Mouse (Mus musculus): ENCODE measurements at regions not wholly inside any gene's neighbourhood (a gene's known extent, or its start where the extent isn't known, plus 50 kb on each side); places are given as distances from the start of the nearest gene placed in this dataset.

DNA sequence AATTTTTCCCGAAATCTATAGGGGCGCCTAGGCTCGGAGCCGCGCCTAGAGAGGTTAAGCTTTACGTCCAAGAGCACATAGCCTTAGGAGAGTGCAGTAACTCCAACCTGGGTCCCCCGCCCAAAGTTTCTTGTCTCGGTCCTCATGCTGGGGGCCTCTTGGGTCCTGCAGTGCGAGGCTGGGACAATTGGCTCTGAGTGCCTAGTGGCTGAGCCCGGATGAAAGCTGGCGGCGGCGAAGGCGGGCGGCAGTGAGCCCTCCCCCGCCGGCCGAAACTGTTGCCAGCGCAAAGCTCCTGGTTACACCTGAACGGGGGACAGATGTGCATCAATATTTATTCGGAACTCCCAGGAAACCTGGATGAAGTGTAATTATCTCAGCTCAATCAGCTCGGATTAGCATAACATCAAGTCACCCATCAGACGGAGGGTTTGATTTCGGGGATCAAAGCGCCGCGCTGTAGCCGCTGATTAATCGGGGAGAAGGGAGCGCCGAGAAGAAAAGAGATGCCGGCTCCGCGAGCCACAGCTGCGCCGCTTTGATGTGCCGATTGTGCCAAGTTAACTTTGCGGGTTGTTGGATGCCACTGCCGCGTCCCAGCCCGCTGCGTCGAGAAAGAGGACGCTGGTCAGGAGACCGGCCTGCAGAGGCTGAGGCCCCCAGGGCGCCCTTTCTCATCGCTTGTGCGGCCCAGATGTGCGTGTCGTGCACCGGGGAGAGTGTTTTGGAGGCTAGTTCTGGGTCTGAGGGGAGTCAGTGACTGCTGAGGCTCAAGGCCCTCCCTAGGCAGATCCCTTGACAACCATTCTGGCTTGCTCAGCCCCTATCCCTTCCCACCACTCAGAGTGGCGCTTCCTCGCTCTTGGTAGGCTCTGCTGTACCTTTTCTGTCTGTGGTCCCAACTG, 123.7 kb upstream of the 4931429L15Rik start:
- peak; percentile 64; the same call in 1 of the 2 replicates for ATAC-seq (ENCODE audit: low read depth)
- WGBS = under 1% methylated on average over 44 of the region's 53 CpGs
- Histone ChIP-seq H3K36me3 (ENCODE audit: control insufficient read depth, insufficient read depth, low read length) (no peaks in the 10 kb centered on the region), H3K9ac (ENCODE audit: low read depth, low read length) (peak overlapping the region; percentile 45; the same call in 1 of the 2 replicates), H3K4me1 (ENCODE audit: control insufficient read depth, insufficient read depth, low read length) (peaks cover 8% of the 10 kb centered on the region), H3K9me3 (ENCODE audit: control insufficient read depth, low read length) (no peaks in the 10 kb centered on the region), H3K27me3 (replicated peaks; ENCODE audit: control insufficient read depth, insufficient read depth, low read length) (peaks cover 38% of the 10 kb centered on the region), H3K4me2 (ENCODE audit: low read depth, low read length) (peak overlapping the region; percentile 66), H3K4me3 (ENCODE audit: low read depth, low read length) (peak overlapping the region; percentile 37), H3K27ac (replicated peaks; ENCODE audit: low read depth, low read length) (no peak overlapping the region)
- DNase-seq (ENCODE audit: low spot score) = peak; percentile 67

GRCm38 (mm10) chr9:46442739-46443181, 123.0 kb upstream of the 4931429L15Rik start:
- WGBS = 1% methylated on average over 18 of the region's 19 CpGs
- H3K27me3 ChIP-seq (replicated peaks; ENCODE audit: control insufficient read depth, insufficient read depth, low read length) = peaks cover 38% of the 10 kb centered on the region
- no peaks in the 10 kb centered on the region for H3K9me3 ChIP-seq (ENCODE audit: control insufficient read depth, low read length)

DNA sequence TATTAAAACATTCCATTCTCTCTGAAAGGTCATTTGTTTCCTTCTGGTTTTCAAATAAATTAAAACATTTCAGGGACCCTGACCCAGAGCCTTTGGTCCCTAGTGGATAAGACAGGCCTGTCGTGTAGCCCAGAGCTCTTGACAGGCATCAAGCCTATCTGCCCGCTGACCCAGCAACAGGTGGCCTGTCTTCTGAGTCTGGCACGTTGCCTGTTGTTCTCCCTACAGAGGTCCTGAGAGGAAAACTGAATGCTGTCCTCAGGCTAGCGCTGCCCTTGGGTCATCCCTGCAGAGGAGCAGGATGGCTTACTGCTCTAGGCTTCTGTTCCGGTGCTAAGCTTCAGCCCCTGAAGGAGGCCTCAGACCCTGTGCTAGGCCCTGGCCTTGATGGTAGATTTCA, 120.4 kb upstream of the 4931429L15Rik start:
- Histone ChIP-seq H3K9me3 (ENCODE audit: control insufficient read depth, low read length) (peaks cover 7% of the 10 kb centered on the region), H3K27me3 (replicated peaks; ENCODE audit: control insufficient read depth, insufficient read depth, low read length) (peaks cover 38% of the 10 kb centered on the region), H3K27ac (replicated peaks; ENCODE audit: low read depth, low read length) (no peak overlapping the region), H3K4me3 (ENCODE audit: low read depth, low read length) (no peak overlapping the region), H3K36me3 (ENCODE audit: control insufficient read depth, insufficient read depth, low read length) (no peaks in the 10 kb centered on the region), H3K9ac (ENCODE audit: low read depth, low read length) (no peak overlapping the region), H3K4me2 (ENCODE audit: low read depth, low read length) (no peak overlapping the region), H3K4me1 (ENCODE audit: control insufficient read depth, insufficient read depth, low read length) (peaks cover 8% of the 10 kb centered on the region)
- DNase-seq (ENCODE audit: low spot score) = no peak
- 58% methylated on average over 5 of the region's 5 CpGs for WGBS
- ATAC-seq (ENCODE audit: low read depth) = no peak

More at GRCm38 (mm10) chr9:46442739-46443181, 123.0 kb upstream of the 4931429L15Rik start:
- peak overlapping the region; percentile 45; the same call in 1 of the 2 replicates for H3K9ac ChIP-seq (ENCODE audit: low read depth, low read length)
- H3K4me1 ChIP-seq (ENCODE audit: control insufficient read depth, insufficient read depth, low read length) = peaks cover 8% of the 10 kb centered on the region
- DNase-seq (ENCODE audit: low spot score) = peak; percentile 51
- peak overlapping the region; percentile 66 for H3K4me2 ChIP-seq (ENCODE audit: low read depth, low read length)
- 0 out of 2 replicates have a peak, but pooled peaks have one; percentile 42 for ATAC-seq (ENCODE audit: low read depth)
- H3K4me3 ChIP-seq (ENCODE audit: low read depth, low read length) = peak overlapping the region; percentile 37
- no peak overlapping the region for H3K27ac ChIP-seq (replicated peaks; ENCODE audit: low read depth, low read length)
- no peaks in the 10 kb centered on the region for H3K36me3 ChIP-seq (ENCODE audit: control insufficient read depth, insufficient read depth, low read length)

DNA sequence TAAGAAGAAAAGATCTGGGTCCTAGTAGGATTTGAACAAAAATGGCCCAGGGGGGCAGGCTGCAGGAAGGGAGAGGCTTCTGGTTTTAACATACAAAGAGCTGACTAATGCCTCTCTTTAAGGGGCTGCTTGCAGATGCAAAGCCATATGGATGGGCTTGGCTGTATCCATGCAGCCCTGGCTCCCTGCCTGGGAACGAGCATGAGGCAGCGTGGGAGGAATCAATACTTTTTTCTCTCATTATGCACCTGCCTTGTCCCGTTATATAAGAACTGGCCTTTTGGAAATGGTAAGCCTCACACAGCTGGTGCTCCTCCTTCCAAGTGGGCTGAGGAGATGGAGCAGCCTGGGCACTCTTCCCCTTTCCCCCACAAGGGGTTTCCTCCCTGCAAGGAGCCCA, 114.9 kb upstream of the 4931429L15Rik start:
- H3K36me3 ChIP-seq (ENCODE audit: control insufficient read depth, insufficient read depth, low read length) = no peaks in the 10 kb centered on the region
- H3K4me1 ChIP-seq (ENCODE audit: control insufficient read depth, insufficient read depth, low read length) = no peaks in the 10 kb centered on the region
- no peak overlapping the region for H3K4me3 ChIP-seq (ENCODE audit: low read depth, low read length)
- 81% methylated on average over 3 of the region's 3 CpGs for WGBS
- no peak for ATAC-seq (ENCODE audit: low read depth)
- H3K9ac ChIP-seq (ENCODE audit: low read depth, low read length) = no peak overlapping the region
- no peak for DNase-seq (ENCODE audit: low spot score)
- H3K27me3 ChIP-seq (replicated peaks; ENCODE audit: control insufficient read depth, insufficient read depth, low read length) = no peaks in the 10 kb centered on the region
- no peak overlapping the region for H3K27ac ChIP-seq (replicated peaks; ENCODE audit: low read depth, low read length)
- peaks cover 10% of the 10 kb centered on the region for H3K9me3 ChIP-seq (ENCODE audit: control insufficient read depth, low read length)
- H3K4me2 ChIP-seq (ENCODE audit: low read depth, low read length) = no peak overlapping the region

DNA sequence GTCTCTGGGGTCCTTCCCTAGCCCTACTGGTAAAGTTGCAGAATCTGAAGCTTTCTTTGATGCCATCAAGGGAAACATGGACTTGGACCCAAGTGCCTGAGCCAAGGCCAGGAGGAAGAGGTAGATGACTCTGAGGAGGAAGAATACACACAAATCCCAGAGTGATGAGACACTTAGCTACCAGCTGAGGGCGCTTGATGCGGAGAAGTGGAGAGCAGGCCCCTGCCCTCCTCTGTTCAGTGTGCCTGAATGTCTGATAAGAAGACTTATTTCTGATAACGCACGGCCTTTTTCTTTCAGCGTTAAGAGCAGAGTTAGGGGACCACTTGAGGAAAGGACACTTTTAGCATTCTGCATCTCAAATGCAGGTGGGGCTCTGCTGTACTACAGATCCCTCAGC, 113.9 kb upstream of the 4931429L15Rik start:
- Histone ChIP-seq H3K4me1 (ENCODE audit: control insufficient read depth, insufficient read depth, low read length) (no peaks in the 10 kb centered on the region), H3K9ac (ENCODE audit: low read depth, low read length) (no peak overlapping the region), H3K4me2 (ENCODE audit: low read depth, low read length) (no peak overlapping the region), H3K4me3 (ENCODE audit: low read depth, low read length) (no peak overlapping the region), H3K36me3 (ENCODE audit: control insufficient read depth, insufficient read depth, low read length) (no peaks in the 10 kb centered on the region), H3K27ac (replicated peaks; ENCODE audit: low read depth, low read length) (no peak overlapping the region), H3K27me3 (replicated peaks; ENCODE audit: control insufficient read depth, insufficient read depth, low read length) (no peaks in the 10 kb centered on the region), H3K9me3 (ENCODE audit: control insufficient read depth, low read length) (peaks cover 10% of the 10 kb centered on the region)
- 76% methylated on average over 5 of the region's 5 CpGs for WGBS
- ATAC-seq (ENCODE audit: low read depth) (no peak), DNase-seq (ENCODE audit: low spot score) (no peak)

DNA sequence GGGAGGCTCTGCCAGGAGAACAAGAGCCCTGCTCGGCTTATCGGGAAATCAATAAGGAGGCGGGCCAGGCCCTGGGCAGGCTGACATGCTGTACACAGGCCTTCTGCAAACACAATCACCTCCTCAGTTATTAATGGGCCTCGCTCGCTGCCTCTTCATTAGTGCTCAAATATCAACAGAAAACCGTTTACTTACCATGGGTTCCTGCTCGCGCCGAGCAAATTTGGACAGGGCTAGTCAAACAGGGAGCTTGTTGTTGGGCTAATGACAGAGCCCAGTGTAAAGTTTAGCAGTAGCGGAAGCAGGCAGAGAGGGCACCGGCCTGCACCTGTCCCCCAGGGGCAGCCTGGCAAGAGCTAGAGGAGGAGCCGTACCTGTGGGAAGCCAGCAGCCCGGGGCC, 111.3 kb upstream of the 4931429L15Rik start:
- no peak overlapping the region for H3K4me2 ChIP-seq (ENCODE audit: low read depth, low read length)
- H3K27me3 ChIP-seq (replicated peaks; ENCODE audit: control insufficient read depth, insufficient read depth, low read length) = no peaks in the 10 kb centered on the region
- no peak overlapping the region for H3K4me3 ChIP-seq (ENCODE audit: low read depth, low read length)
- 71% methylated on average over 13 of the region's 13 CpGs for WGBS
- no peaks in the 10 kb centered on the region for H3K4me1 ChIP-seq (ENCODE audit: control insufficient read depth, insufficient read depth, low read length)
- peaks cover 10% of the 10 kb centered on the region for H3K9me3 ChIP-seq (ENCODE audit: control insufficient read depth, low read length)
- H3K27ac ChIP-seq (replicated peaks; ENCODE audit: low read depth, low read length) = no peak overlapping the region
- DNase-seq (ENCODE audit: low spot score) (no peak), ATAC-seq (ENCODE audit: low read depth) (no peak)
- no peak overlapping the region for H3K9ac ChIP-seq (ENCODE audit: low read depth, low read length)
- no peaks in the 10 kb centered on the region for H3K36me3 ChIP-seq (ENCODE audit: control insufficient read depth, insufficient read depth, low read length)

- WGBS = 73% methylated on average over 12 of the region's 12 CpGs
- Histone ChIP-seq H3K4me2 (ENCODE audit: low read depth, low read length) (no peak overlapping the region), H3K4me1 (ENCODE audit: control insufficient read depth, insufficient read depth, low read length) (no peaks in the 10 kb centered on the region), H3K27me3 (replicated peaks; ENCODE audit: control insufficient read depth, insufficient read depth, low read length) (no peaks in the 10 kb centered on the region), H3K27ac (replicated peaks; ENCODE audit: low read depth, low read length) (no peak overlapping the region), H3K4me3 (ENCODE audit: low read depth, low read length) (no peak overlapping the region), H3K9ac (ENCODE audit: low read depth, low read length) (no peak overlapping the region), H3K36me3 (ENCODE audit: control insufficient read depth, insufficient read depth, low read length) (no peaks in the 10 kb centered on the region), H3K9me3 (ENCODE audit: control insufficient read depth, low read length) (no peaks in the 10 kb centered on the region)
- ATAC-seq (ENCODE audit: low read depth) = no peak
- no peak for DNase-seq (ENCODE audit: low spot score)
Measured at GRCm38 (mm10) chr9:46423184-46423967, 103.6 kb upstream of the 4931429L15Rik start.

- H3K9me3 ChIP-seq (ENCODE audit: control insufficient read depth, low read length) = no peaks in the 10 kb centered on the region
- no peaks in the 10 kb centered on the region for H3K27me3 ChIP-seq (replicated peaks; ENCODE audit: control insufficient read depth, insufficient read depth, low read length)
- no peak overlapping the region for H3K9ac ChIP-seq (ENCODE audit: low read depth, low read length)
- H3K4me1 ChIP-seq (ENCODE audit: control insufficient read depth, insufficient read depth, low read length) = no peaks in the 10 kb centered on the region
- DNase-seq (ENCODE audit: low spot score) (no peak), ATAC-seq (ENCODE audit: low read depth) (no peak)
- no peak overlapping the region for H3K27ac ChIP-seq (replicated peaks; ENCODE audit: low read depth, low read length)
- no peaks in the 10 kb centered on the region for H3K36me3 ChIP-seq (ENCODE audit: control insufficient read depth, insufficient read depth, low read length)
- H3K4me3 ChIP-seq (ENCODE audit: low read depth, low read length) = no peak overlapping the region
- no peak overlapping the region for H3K4me2 ChIP-seq (ENCODE audit: low read depth, low read length)
- 40% methylated on average over 7 of the region's 7 CpGs for WGBS
Measured at GRCm38 (mm10) chr9:46421688-46422274, 102.0 kb upstream of the 4931429L15Rik start.

Data from embryonic facial prominence, embryonic 14.5 days (tissue).